Mouse (Mus musculus) granulocyte monocyte progenitor cell, adult 5-6 weeks (primary cell): ENCODE data around the gene Frem1. TPM values are rescaled to one million over a fixed set of nuclear protein-coding genes. Genes with fewer than 3 reads are reported as not detected.

Experiments used
- ATAC-seq: replicated peaks from 2 replicates; pipeline ENCODE4 v1.8.0; 2016; ENCODE audit warnings: mild to moderate bottlenecking, moderate TSS enrichment, inconsistent platforms; ENCODE audit not compliant: poor library complexity, severe bottlenecking
- total RNA-seq, 2 experiments: library from RNA; stranded (forward) in 1 of 2; stranded (reverse) in 1 of 2; fragments of 200-712, 200-1000 nt in 1 of 2; fragments of >200 nt in 1 of 2; fragmentation: Nextera tagmentation in 1 of 2; gene quantifications; 2 replicates each; pipeline ENCODE4 v1.2.3; 2014 to 2017

Frem1 gene
- total RNA-seq, 2 experiments from 2014 or later, result not detected

- ATAC-seq, result no peak
Observed at GRCm38 (mm10) chr4:82879152-82879551, 173.0 kb downstream of the Frem1 start.

- ATAC-seq, result peak; percentile 98
Observed at GRCm38 (mm10) chr4:82876656-82877055, 175.5 kb downstream of the Frem1 start.

GRCm38 (mm10) chr4:82875532-82875931, 176.6 kb downstream of the Frem1 start:
- no peak for ATAC-seq

GRCm38 (mm10) chr4:82874791-82875190, 177.3 kb downstream of the Frem1 start:
- ATAC-seq, result no peak

- no peak for ATAC-seq
Observed at GRCm38 (mm10) chr4:82872548-82872947, 179.6 kb downstream of the Frem1 start.

GRCm38 (mm10) chr4:82872121-82872520, 180.0 kb downstream of the Frem1 start:
- ATAC-seq, result no peak

- ATAC-seq, result peak; percentile 89
Observed at GRCm38 (mm10) chr4:82870931-82871330, 181.2 kb downstream of the Frem1 start.

GRCm38 (mm10) chr4:82867731-82868445, 184.3 kb downstream of the Frem1 start:
- ATAC-seq, result no peak

GRCm38 (mm10) chr4:82867111-82867510, 185.0 kb downstream of the Frem1 start:
- peak; percentile 80 for ATAC-seq

GRCm38 (mm10) chr4:82864974-82865699, 187.0 kb downstream of the Frem1 start:
- ATAC-seq, result peak; percentile 72

GRCm38 (mm10) chr4:82863316-82863715, 188.8 kb downstream of the Frem1 start:
- no peak for ATAC-seq

GRCm38 (mm10) chr4:82861451-82861850, 190.7 kb downstream of the Frem1 start:
- no peak for ATAC-seq

GRCm38 (mm10) chr4:82860566-82860965, 191.6 kb downstream of the Frem1 start:
- no peak for ATAC-seq

GRCm38 (mm10) chr4:82859131-82860125, 192.7 kb downstream of the Frem1 start, which contains the start of gene Zdhhc21:
TSS of gene Zdhhc21 (minus strand) at chr4:82859958.
- peak; percentile 85 for ATAC-seq

GRCm38 (mm10) chr4:82858431-82859010, 193.6 kb downstream of the Frem1 start:
- peak; percentile 34 for ATAC-seq

GRCm38 (mm10) chr4:82856986-82857385, 195.2 kb downstream of the Frem1 start:
- no peak for ATAC-seq

GRCm38 (mm10) chr4:82853809-82854208, 198.3 kb downstream of the Frem1 start:
- ATAC-seq, result no peak

- peak; percentile 53; the same call in 1 of the 2 replicates for ATAC-seq
Observed at GRCm38 (mm10) chr4:82848552-82849234, 203.4 kb downstream of the Frem1 start.
